Mouse (Mus musculus) NIH3T3 (cell line): ENCODE results near the gene Sfxn1.
A peak's percentile ranks its signal among the peaks of the same experiment; 100 is the strongest.

ENCODE experiments used
- DNase-seq: peaks from one replicate; pipeline ENCODE4 v3.0.0-alpha.2; 2012; ENCODE audit warnings: low read depth

The Sfxn1 gene

GRCm38 (mm10) chr13:54137756-54138410, 66.2 kb downstream of the Sfxn1 start:
- DNase-seq: no peak

- DNase-seq: no peak
Measured at GRCm38 (mm10) chr13:54143788-54144187, 72.1 kb downstream of the Sfxn1 start.

- no peak for DNase-seq
Measured at GRCm38 (mm10) chr13:54144624-54145023, 73.0 kb downstream of the Sfxn1 start.

GRCm38 (mm10) chr13:54147328-54147727, 75.7 kb downstream of the Sfxn1 start:
- peak; percentile 21 for DNase-seq

DNA sequence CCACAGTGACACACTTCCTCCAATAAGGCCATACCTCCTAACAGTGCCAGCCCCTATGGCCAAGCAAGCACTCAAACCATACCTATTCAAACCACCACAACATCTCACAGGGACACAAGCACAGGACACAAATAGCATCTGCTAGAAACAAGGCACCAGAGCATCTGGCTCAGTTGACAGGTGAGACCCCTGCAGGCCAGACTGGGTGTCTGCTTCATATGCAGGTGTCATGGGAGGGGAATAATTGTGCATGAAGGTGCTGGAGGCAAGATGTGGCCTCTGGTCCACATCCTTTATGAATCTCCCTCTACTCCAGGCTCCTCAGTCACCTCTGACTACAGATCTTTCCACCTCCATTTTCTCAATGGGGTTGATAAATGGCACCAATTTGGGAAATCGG, 80.8 kb downstream of the Sfxn1 start:
- no peak for DNase-seq

DNA sequence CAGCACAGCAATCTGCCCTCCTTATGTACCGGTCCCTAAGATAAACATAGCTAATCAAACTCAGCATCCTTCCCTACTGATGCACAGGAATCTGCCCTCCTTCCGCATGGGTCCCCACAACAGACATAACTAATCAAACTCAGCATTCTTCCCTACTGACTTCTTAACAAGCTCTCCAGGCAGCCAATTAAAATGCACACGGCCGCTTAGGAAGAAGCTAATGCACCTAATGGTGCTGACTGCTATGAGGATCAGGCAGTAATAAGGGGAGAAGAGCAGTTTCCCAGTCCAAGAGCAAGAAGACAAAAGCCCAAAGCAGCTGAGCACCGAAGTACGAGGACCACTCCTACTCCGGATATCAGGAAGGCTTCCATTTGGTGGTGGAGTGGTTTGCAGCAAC, 81.2 kb downstream of the Sfxn1 start:
- DNase-seq: no peak

DNA sequence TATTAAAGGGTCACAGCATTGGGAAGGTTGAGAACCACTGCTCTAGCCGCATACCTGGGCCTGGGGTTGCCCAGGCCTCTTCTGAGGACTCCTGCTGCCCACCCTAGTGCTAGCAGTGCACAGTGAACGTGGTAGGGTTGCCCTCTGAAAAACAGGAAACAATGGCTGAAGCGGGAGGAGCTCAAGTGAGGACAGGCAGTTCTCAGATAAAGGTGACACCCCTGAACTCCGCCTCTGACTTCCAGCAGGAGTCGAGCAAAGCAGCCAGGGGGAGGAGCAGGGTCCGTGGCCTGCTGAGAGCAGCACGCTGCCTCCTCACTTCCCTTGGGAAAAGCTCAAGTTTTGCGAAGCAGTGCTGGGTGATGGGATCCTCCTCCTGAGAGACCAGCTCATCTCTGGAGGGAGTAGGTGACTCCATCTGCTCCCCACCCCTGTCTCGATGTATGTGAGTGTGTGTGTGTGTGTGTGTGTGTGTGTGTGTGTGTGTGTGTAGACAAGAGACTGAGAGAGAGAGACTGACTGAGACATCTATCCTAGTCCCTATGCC, 82.1 kb downstream of the Sfxn1 start:
- DNase-seq: no peak

GRCm38 (mm10) chr13:54155822-54156221, 84.2 kb downstream of the Sfxn1 start:
- DNase-seq: no peak
